Mouse (Mus musculus) hindbrain, postnatal 0 days (tissue): ENCODE results near the gene Usp53. TPM values are rescaled to one million over a fixed set of nuclear protein-coding genes. Genes with fewer than 3 reads are reported as not detected.

Experiments
- ATAC-seq: fragments of 200-750 bp; cut with Nextera tagmentation; 2 replicates; pipeline ENCODE4 v1.8.0; 2017; ENCODE audit warnings: mild to moderate bottlenecking, moderate TSS enrichment, moderate library complexity
- DNase-seq: peaks from one replicate; pipeline ENCODE4 v3.0.0-alpha.2; 2015; ENCODE audit warnings: low spot score
- H3K27ac ChIP-seq: fragments of 300-500 bp; sonication (generic); 2 replicates; pipeline ENCODE4 v1.5.1; 2014; ENCODE audit warnings: mild to moderate bottlenecking
- H3K27me3 ChIP-seq: fragments of 300-500 bp; sonication (generic); 2 replicates; pipeline ENCODE4 v1.6.1; 2014; ENCODE audit warnings: low read length, mixed read lengths; ENCODE audit not compliant: insufficient read depth
- H3K36me3 ChIP-seq: fragments of 300-500 bp; sonication (generic); 2 replicates; pipeline ENCODE4 v1.6.1; 2014; ENCODE audit warnings: low read length, mixed read lengths; ENCODE audit not compliant: insufficient read depth
- H3K4me1 ChIP-seq: fragments of 300-500 bp; sonication (generic); 2 replicates; pipeline ENCODE4 v1.6.1; 2014; ENCODE audit warnings: antibody characterized with exemption, low read length, mixed read lengths; ENCODE audit not compliant: insufficient read depth
- H3K4me2 ChIP-seq: fragments of 300-500 bp; sonication (generic); 2 replicates; pipeline ENCODE4 v1.6.1; 2014; ENCODE audit warnings: low read depth, mild to moderate bottlenecking, low read length, moderate library complexity, mixed read lengths
- H3K4me3 ChIP-seq: fragments of 300-500 bp; sonication (generic); 2 replicates; pipeline ENCODE4 v1.5.1; 2014; ENCODE audit warnings: low read length
- H3K9ac ChIP-seq: fragments of 300-500 bp; sonication (generic); replicated peaks from 2 replicates; pipeline ENCODE4 v1.6.1; 2014; ENCODE audit warnings: mild to moderate bottlenecking, low read length, moderate library complexity, mixed read lengths
- H3K9me3 ChIP-seq: fragments of 300-500 bp; sonication (generic); 2 replicates; pipeline ENCODE4 v1.6.1; 2016; ENCODE audit warnings: low read length, mixed read lengths
- CTCF ChIP-seq: IDR thresholded peaks from 2 replicates; pipeline ENCODE4 v1.5.1; 2016; ENCODE audit warnings: antibody characterized with exemption, control low read depth, low read depth
- WGBS: fragments of 180-500 bp; shearing (Covaris S2); extraction: QIAGEN DNeasy Blood & Tissue Kit; methylation state at CpG from one replicate; pipeline ENCODE4 v1.1.7; 2014; 5-methylcytosine and 5-hydroxymethylcytosine counted together
- microRNA-seq, 2 experiments: library from miRNA; unstranded; fragments of <30 nt; microRNA quantifications; one replicate each; pipeline ENCODE4; 2016
- polyA plus RNA-seq: library from polyadenylated mRNA; unstranded; fragments of >200 nt; fragmentation: Nextera tagmentation; extraction: Ambion mirVana; gene quantifications from 2 replicates; pipeline ENCODE4 v1.2.1, GENCODE M21; 2015
- total RNA-seq: library from RNA; depleted of rRNA; stranded (reverse); fragments of >200 nt; gene quantifications from 2 replicates; pipeline ENCODE4 v1.2.3, GENCODE M21; 2014; rRNA removed

Gene Usp53
- total and polyA plus RNA-seq, 2 experiments from 2014 or later, result 14.2 to 15.0 TPM

- Histone ChIP-seq H3K27ac (no peak overlapping the region), H3K4me1 (no peaks in the 10 kb centered on the region), H3K4me3 (no peak overlapping the region), H3K27me3 (no peaks in the 10 kb centered on the region), H3K9ac (no peak overlapping the region), H3K4me2 (no peak overlapping the region), H3K36me3 (no peaks in the 10 kb centered on the region), H3K9me3 (no peaks in the 10 kb centered on the region)
- ATAC-seq (no peak), DNase-seq (no peak)
- WGBS, result 81% methylated on average over 4 of the region's 4 CpGs
- TF ChIP-seq CTCF, result no peak
Measured at GRCm38 (mm10) chr3:122887505-122888301, 96.6 kb downstream of the Usp53 start.

Small RNA genes lying within 50 kb of the gene (microRNA-seq; reads per million reads assigned to microRNA genes)
- 0 reads per million in 2 experiments for gene Gm22066

Other genes starting within 250 kb of the Usp53 start
- gene Fabp2, start 89.4 kb downstream of the Usp53 start, total RNA-seq, result not detected in 2 replicates
- gene Fabp2, start 89.4 kb downstream of the Usp53 start, polyA plus RNA-seq, result not detected in 2 replicates
- not detected in 2 replicates for gene Gm10959, start 65.2 kb downstream of the Usp53 start, total RNA-seq
- not detected in 2 replicates for gene Gm10959, start 65.2 kb downstream of the Usp53 start, polyA plus RNA-seq
- 27.5 and 39.3 TPM in 2 replicates for gene 1810037I17Rik, start 60.3 kb downstream of the Usp53 start, total RNA-seq
- gene 1810037I17Rik, start 60.3 kb downstream of the Usp53 start, polyA plus RNA-seq, result 122 and 133 TPM in 2 replicates
- 0.97 TPM in 1 of 2 replicates, not detected in the other for gene Myoz2, start 50.5 kb upstream of the Usp53 start, total RNA-seq
- not detected in 2 replicates for gene Myoz2, start 50.5 kb upstream of the Usp53 start, polyA plus RNA-seq